Mouse (Mus musculus) bone marrow, adult 2 months (tissue): ENCODE results near the gene Bik.

Experiments used
- CTCF ChIP-seq: fragments of 200-500 bp; IDR thresholded peaks from 2 replicates; pipeline ENCODE4 v1.5.1; 2011; ENCODE audit warnings: low read length, control low read depth; ENCODE audit not compliant: control insufficient read depth, insufficient read depth
- POLR2A ChIP-seq: fragments of 200-500 bp; IDR thresholded peaks from 2 replicates; pipeline ENCODE4 v1.6.1; 2011; ENCODE audit warnings: low read depth, mild to moderate bottlenecking, control low read depth, low read length, borderline replicate concordance; ENCODE audit not compliant: control insufficient read depth

DNA sequence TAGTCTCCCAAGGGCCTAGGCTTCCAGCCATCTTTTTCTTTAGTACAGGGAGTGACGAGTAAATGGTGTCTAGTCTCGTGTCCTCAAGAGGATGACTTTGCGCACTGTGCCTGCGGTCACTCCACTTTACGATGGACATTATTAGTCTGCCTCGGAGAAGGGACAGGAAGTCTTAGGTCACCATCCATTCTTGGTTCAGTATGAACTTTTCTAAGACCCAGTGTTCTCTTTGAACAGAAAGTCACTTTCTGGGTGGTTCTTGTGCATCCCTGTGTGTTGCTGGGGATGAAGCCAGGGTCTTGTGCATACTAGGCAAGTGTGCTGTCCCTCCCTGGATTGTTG is 9.2 kb downstream of the Bik start:
- TF ChIP-seq CTCF = no peak
- no peak for TF ChIP-seq POLR2A
